Mouse (Mus musculus): ENCODE data around the gene Nanos1.

Gene Nanos1

DNA sequence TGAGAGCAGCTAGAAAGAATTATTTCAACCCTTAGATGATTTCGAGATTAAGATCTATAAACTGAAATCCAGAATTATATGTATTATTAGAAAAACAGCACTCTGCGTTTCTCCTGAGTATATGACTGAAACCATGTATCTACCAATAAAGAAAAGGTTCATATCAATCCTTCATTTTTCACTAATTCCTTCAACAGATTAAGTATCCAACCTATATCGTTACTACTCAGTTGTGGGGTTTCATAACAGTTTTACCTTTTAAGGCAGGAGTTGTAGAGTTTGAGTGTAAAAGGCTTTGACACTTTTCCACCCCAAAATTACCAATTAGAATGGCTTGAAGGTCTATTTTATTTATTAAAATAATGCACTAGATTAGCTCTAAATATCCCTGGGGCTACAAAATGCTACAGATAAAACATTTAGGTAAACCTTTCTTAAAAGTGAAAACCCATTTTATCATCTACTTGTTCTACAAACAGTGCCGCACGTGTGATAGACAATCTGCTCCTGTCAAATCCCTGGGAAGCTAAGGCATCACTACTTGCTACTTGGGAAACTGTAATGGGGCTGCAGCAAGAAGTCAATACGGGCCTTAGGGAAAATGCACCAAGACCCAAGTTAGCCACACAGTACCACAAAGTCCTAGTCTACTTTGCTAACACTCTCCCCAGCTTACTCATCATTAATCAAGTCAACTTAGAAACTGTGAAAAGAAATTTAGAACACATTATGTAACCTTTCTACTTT, 32.6 kb downstream of the Nanos1 start:
- in situ Hi-C loops (cut with MboI; ENCODE audit: unreplicated experiment in 2 of 2): no loop called here

DNA sequence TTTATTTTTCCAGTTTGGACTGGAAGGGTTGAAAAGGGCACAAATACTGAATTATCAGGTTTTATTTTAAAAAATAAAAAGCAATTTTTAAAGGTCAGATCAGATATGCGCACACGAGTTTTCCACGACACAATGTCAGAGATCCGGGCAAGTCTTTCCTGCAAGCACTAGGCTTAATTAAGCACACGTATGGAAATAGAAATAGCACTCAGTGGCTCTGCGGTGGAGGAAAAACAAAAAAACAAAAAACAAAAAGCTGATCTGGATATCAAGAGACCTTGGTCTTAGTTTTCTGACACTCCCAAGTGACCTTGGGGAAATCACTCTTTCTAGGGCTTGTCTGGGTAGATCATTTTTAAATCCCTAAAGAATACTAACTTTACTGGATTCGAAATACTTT, 33.7 kb downstream of the Nanos1 start:
- in situ Hi-C loops (cut with MboI; ENCODE audit: unreplicated experiment in 2 of 2): no loop called here

DNA sequence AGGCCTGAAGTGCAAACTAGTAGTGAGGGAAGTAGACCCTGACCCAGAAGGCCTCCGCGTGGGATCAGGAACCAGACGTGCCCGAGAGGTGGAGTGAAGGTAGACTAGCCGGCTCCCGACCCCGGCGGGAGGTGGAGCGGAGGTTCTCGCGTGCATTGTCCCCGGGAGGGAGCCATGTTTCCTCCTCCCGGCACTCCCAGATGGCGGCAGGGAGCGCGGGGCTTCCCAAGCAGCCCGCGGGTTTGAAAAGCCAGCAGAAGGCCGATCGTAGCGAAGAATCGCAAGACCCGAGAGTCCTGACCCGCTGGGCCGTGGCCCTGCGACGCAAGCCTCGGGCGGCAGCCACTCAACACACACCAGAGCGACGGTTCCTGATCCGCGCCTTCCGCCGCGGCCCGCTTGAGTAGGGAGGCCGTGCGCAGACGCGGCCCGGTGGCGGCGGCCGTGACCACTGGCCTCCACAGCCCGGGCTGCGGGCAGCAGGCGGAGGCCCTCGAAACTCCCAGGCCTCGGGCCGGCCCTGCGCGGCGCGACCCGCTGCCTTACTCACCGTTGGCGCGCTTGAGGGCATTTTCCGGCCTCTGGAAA, 34.2 kb downstream of the Nanos1 start:
- in situ Hi-C loops (cut with MboI; ENCODE audit: unreplicated experiment in 2 of 2): no loop called here

DNA sequence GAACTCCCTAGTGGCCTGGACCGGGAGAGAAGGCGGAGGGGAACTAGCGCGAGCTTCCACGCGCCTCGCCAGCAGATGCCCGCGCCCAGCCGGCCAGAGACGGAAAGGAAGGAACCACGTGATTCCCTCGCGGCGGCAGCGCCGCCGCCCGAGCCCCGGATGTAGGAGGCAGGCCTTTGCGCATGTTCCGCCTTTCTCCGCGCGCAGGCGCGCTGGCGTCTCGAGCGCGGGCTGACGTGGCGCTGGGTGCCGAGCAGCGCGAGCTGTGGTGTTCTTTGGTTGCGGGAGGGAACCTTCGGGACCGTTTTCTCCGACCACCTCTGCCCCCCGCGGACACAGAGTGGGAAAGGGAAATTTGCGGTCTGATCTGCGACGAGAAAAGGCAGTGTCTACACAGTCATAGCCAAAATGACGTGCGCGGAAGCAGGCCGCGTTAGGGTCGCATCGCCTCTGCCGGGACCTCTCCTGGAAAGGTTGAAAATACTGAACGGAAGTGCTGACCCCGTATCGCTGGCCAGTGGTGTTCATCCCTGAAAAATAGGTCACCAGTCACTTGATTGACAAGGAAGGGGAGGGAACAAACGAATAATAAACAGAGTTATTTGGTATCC, 34.9 kb downstream of the Nanos1 start, which contains the start of gene Eif3a:
Eif3a (minus strand) TSS at position 108 of the 611 bp plus-strand sequence.
- in situ Hi-C loops (cut with MboI; ENCODE audit: unreplicated experiment in 2 of 2): no loop called here

DNA sequence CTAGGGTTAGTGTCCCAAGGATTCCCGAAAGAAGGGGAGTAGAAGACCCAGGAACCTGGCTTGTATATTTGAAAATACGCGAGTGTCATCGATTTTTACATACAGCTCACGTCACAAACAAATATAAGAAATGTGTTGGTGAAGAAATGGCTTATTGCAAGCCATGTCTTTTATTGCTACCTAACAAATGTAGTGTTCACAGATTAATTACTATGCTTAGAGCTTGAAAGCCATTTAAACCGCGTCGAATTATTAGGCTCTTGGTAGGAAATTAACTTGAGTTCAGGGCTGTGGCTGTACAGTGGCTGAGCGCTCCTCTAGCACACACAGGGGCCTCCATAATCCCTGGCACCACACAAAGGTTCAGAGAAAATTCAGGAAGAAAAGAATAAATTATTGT, 35.4 kb downstream of the Nanos1 start:
- in situ Hi-C loops (cut with MboI; ENCODE audit: unreplicated experiment in 2 of 2): no loop called here

DNA sequence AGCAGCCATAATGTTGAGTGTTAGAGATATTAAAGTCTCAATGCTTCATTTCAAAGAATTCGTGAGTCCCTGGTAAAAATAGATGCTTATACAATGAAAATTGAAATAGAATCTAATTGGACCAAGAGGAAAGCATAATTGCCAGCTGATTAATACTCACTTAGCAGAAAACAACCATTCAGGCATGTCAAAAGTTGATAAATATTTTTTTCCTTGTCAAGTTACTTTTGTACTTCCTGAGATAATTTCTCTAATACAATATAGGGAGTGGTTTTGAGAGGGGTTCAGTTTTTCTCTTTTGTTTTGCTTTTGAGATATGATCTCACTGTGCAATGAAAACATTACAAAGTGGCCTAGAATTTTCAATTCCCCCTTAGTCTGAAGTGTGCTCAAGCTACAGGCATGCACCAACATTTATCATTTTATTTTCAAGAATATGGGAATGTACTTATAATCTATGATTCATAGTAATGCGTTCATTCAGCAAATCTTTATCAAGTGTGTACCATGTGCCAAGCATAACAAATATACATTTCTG, 37.5 kb downstream of the Nanos1 start:
- in situ Hi-C loops (cut with MboI; ENCODE audit: unreplicated experiment in 2 of 2): no loop called here

DNA sequence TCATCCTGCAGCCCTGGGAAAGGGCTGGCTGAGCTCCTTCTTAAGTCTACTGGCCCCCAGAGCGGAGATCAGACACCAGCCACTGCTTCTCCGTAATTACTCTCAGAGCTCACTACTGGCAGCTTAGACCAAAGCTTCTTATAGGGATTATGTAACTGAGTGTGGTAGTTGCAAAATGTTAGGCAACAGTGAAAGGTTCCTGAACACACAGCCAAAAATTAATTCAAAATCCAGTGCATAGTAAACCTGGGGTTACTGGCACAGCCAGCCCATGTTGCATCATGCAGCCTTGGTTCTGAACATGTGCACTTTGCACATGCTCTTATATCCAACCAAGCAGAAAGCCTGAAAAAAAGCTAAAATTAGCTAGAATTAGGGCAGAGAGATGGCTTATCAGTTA, 39.5 kb downstream of the Nanos1 start:
- in situ Hi-C loops (cut with MboI; ENCODE audit: unreplicated experiment in 2 of 2): no loop called here

DNA sequence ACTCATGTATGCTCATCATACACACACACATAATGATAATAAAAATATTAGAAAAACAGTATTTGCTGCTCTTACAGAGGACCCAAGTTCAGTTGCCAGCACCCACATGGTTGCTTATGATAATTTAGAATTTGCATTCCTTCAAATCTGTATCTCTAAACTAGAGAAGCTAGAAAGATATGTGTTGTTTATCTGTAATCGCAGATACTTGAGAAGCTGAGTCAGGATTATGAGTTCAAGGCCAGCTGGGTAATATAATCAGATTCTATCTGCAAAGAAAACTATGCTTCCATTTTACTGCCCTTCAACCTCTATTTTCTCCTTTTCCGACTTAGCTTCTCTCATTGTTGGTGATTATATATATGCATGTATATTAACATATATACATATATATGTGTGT, 41.6 kb downstream of the Nanos1 start:
- in situ Hi-C loops (cut with MboI; ENCODE audit: unreplicated experiment in 2 of 2): no loop called here

DNA sequence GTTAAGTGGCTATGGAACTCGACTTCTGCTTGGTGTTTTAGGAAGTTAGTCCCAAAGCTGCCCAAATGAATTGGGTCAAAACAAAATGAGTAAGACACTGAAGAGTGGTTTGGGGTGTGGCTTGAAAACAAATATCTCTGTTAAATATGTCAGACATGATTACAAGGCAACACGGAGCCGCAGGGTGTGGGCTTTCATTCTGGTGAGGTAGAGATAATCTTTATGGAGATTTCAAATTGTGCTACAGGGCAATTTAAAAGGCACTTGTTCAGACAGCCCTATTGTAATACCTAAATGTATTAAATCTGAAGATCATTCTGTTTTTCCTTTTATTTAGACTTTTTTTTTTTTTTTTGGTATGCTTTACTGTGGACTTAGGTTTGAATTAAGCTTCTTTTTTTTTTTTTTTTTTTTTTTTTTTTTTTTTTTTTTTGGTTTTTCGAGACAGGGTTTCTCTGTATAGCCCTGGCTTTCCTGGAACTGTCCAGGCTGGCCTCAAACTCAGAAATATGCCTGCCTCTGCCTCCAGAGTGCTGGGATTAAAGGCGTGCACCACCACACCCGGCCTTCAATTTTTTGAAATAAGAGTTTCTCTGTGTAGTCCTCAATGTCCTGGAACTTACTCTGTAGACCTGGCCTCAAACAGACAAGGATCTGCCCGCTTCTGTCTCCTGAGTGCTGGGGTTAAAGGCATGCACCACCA, 44.2 kb downstream of the Nanos1 start:
- in situ Hi-C loops (cut with MboI; ENCODE audit: unreplicated experiment in 2 of 2): no loop called here

DNA sequence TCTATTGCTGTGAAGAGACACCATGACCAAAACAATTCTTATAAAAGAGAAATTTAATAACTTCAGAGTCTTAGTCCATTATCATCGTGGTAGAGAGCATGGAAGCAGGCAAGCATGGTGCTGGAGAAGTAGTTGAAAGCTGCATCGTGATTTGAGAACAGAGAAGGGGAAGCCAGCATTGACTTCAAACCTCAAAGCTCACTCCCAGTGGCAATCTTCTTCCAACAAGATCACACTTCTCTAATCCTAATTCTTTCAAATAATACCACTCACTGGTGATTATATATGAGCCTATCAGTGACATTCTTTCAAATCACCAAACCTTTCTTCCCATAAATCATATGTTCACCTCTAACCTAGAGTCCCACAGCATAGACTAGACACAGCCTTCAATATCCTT, 49.1 kb downstream of the Nanos1 start:
- in situ Hi-C loops (cut with MboI; ENCODE audit: unreplicated experiment in 2 of 2): no loop called here
